In genomic region chr8:110919341-110920031, GRCm38 (mm10) we compare ENCODE assay signal across 8 mouse cellular contexts. TPM values are rescaled to one million over a fixed set of nuclear protein-coding genes. Genes with fewer than 3 reads are reported as not detected.
DNase-seq lines count a peak whose midpoint lies in the region.

Gene St3gal2, plus strand, starts transcription at chr8:110919922.

- intact Hi-C loops in gastrocnemius, postnatal 14 days (cut with DNase I; ENCODE audit: low total_unique reads): no loop called here

- H3K27me3 ChIP-seq in megakaryocyte, embryonic 14.5 days (replicated peaks): no peaks in the 10 kb centered on the region

- H3K9me3 ChIP-seq in megakaryocyte, embryonic 14.5 days: no peaks in the 10 kb centered on the region

- peak; percentile 91 to 95 for DNase-seq in adrenal gland, adult (ENCODE audit: inconsistent age in 2 of 2, low spot score in 1 of 2)
- peak; percentile 98 for DNase-seq in embryo, embryonic 10.5 days (ENCODE audit: low spot score)
- peak; percentile 88 for DNase-seq in gastrocnemius, postnatal 14 days
- peak; percentile 89 for DNase-seq in induced T-regulatory cell, adult 2 months (ENCODE audit: low read depth)
- peak; percentile 89 to 94 for DNase-seq in left cerebral cortex, adult 9 months (ENCODE audit: low spot score in 2 of 2)
- DNase-seq in right cerebral cortex, postnatal 10 days (ENCODE audit: low spot score in 2 of 2): peak; percentile 96 to 98
- DNase-seq in urinary bladder, postnatal 14 days (ENCODE audit: low spot score): peak; percentile 86

- H3K36me3 ChIP-seq in megakaryocyte, embryonic 14.5 days (replicated peaks; ENCODE audit: low read length): peaks cover 29% of the 10 kb centered on the region

- peak within 1 kb of the TSS; percentile 94 for H3K4me3 ChIP-seq in megakaryocyte, embryonic 14.5 days (replicated peaks)

- peaks cover 66% of the 10 kb centered on the region for H3K4me1 ChIP-seq in megakaryocyte, embryonic 14.5 days

RNA-seq across cellular contexts. Expression of gene St3gal2, which starts in this region (rescaled TPM):
- total RNA-seq in gastrocnemius, postnatal 14 days (2021): 10 to 100 TPM; 32.0 to 35.6 TPM
- polyA plus RNA-seq in megakaryocyte, embryonic 14.5 days (2012; ENCODE audit: insufficient read depth, low replicate concordance): 19.8 and 54.8 TPM in 2 replicates

Comparison
In these comparisons a context has a peak if more than half of its experiments do, and no peak if none do; other contexts are left out.
1. Peak in every context shown above with its lines: DNase-seq and H3K4me3 ChIP-seq.